Mouse (Mus musculus) MEL (cell line): ENCODE results near the gene Hc. TPM values are rescaled to one million over a fixed set of nuclear protein-coding genes. Genes with fewer than 3 reads are reported as not detected.
A peak's percentile ranks its signal among the peaks of the same experiment; 100 is the strongest.

Experiments used
- DNase-seq: peaks from one replicate; pipeline ENCODE4 v3.0.0; 2011; ENCODE audit warnings: low read depth, low spot score
- H3K27ac ChIP-seq: 2 replicates; pipeline ENCODE4 v1.5.1; 2012; ENCODE audit warnings: low read depth, mild to moderate bottlenecking, control low read depth, low read length, moderate library complexity; ENCODE audit not compliant: control insufficient read depth
- H3K27me3 ChIP-seq, 2 experiments: fragments of 150-350 bp in 1 of 2; sonication (generic) in 1 of 2; 2 replicates each; pipeline ENCODE4 v1.6.1; 2012; ENCODE audit warnings: low read length in 2 of 2, mild to moderate bottlenecking in 2 of 2, improper control_type of control experiment in 1 of 2, moderate library complexity in 1 of 2; ENCODE audit not compliant: insufficient read depth in 2 of 2, control insufficient read depth in 1 of 2
- H3K36me3 ChIP-seq, 2 experiments: 2 replicates each; pipeline ENCODE4 v1.6.1; 2012 to 2014; ENCODE audit warnings: low read length in 2 of 2, improper control_type of control experiment in 1 of 2, inconsistent platforms in 1 of 2, mild to moderate bottlenecking in 1 of 2; ENCODE audit not compliant: insufficient read depth in 2 of 2, control insufficient read depth in 1 of 2
- H3K4me1 ChIP-seq, 2 experiments: fragments of 150-350 bp in 1 of 2; sonication (generic) in 1 of 2; 2 replicates each; pipeline ENCODE4 v1.6.1; 2012; ENCODE audit warnings: low read length in 2 of 2, improper control_type of control experiment in 1 of 2, mild to moderate bottlenecking in 1 of 2; ENCODE audit not compliant: insufficient read depth in 2 of 2, control insufficient read depth in 1 of 2
- H3K4me3 ChIP-seq, 2 experiments: fragments of 150-350 bp in 1 of 2; sonication (generic) in 1 of 2; 2 replicates each; pipeline ENCODE4 v1.5.1; 2012; ENCODE audit warnings: low read depth in 2 of 2, low read length in 2 of 2, mild to moderate bottlenecking in 2 of 2, moderate library complexity in 2 of 2, control low read depth in 1 of 2, improper control_type of control experiment in 1 of 2; ENCODE audit not compliant: control insufficient read depth in 1 of 2, insufficient read depth in 1 of 2
- H3K79me2 ChIP-seq: 2 replicates; pipeline ENCODE4 v1.6.1; 2012; ENCODE audit warnings: mild to moderate bottlenecking, low read length, moderate library complexity; ENCODE audit not compliant: control insufficient read depth, poor library complexity, insufficient read depth
- H3K9ac ChIP-seq: 2 replicates; pipeline ENCODE4 v1.6.1; 2012; ENCODE audit warnings: low read depth, mild to moderate bottlenecking, control low read depth, low read length, moderate library complexity; ENCODE audit not compliant: control insufficient read depth, poor library complexity, severe bottlenecking
- H3K9me3 ChIP-seq: fragments of 150-350 bp; sonication (generic); replicated peaks from 2 replicates; pipeline ENCODE4 v1.6.1; 2012; ENCODE audit warnings: mild to moderate bottlenecking, low read length, improper control_type of control experiment, moderate library complexity; ENCODE audit not compliant: insufficient read depth
- BHLHE40 ChIP-seq: IDR thresholded peaks from 2 replicates; pipeline ENCODE4 v1.6.1; 2012; ENCODE audit warnings: low read depth, mild to moderate bottlenecking, inconsistent platforms, low read length, improper control_type of control experiment, borderline replicate concordance
- ELF1 ChIP-seq: IDR thresholded peaks from 2 replicates; pipeline ENCODE4 v1.6.1; 2014; ENCODE audit warnings: low read depth, mild to moderate bottlenecking, inconsistent platforms, low read length, improper control_type of control experiment, moderate library complexity
- EP300 ChIP-seq, 2 experiments: IDR thresholded peaks; 2 replicates each; pipeline ENCODE4 v1.6.1; 2011; ENCODE audit warnings: improper control_type of control experiment in 2 of 2, low read length in 2 of 2, low read depth in 1 of 2, mild to moderate bottlenecking in 1 of 2
- ETS1 ChIP-seq: IDR thresholded peaks from 2 replicates; pipeline ENCODE4 v1.6.1; 2012; ENCODE audit warnings: low read depth, mild to moderate bottlenecking, inconsistent platforms, low read length, improper control_type of control experiment, moderate library complexity
- GABPA ChIP-seq: IDR thresholded peaks from 2 replicates; pipeline ENCODE4 v1.6.1; 2012; ENCODE audit warnings: low read depth, mild to moderate bottlenecking, inconsistent platforms, low read length, improper control_type of control experiment, moderate library complexity
- HCFC1 ChIP-seq: IDR thresholded peaks from 2 replicates; pipeline ENCODE4 v1.6.1; 2012; ENCODE audit warnings: low read depth, mild to moderate bottlenecking, inconsistent platforms, low read length, improper control_type of control experiment, moderate library complexity
- MAX ChIP-seq: IDR thresholded peaks from 2 replicates; pipeline ENCODE4 v1.6.1; 2011; ENCODE audit warnings: low read length, improper control_type of control experiment
- MAZ ChIP-seq: IDR thresholded peaks from 2 replicates; pipeline ENCODE4 v1.6.1; 2012; ENCODE audit warnings: low read depth, mild to moderate bottlenecking, inconsistent platforms, low read length, improper control_type of control experiment
- MYC ChIP-seq: IDR thresholded peaks from 2 replicates; pipeline ENCODE4 v1.6.1; 2011; ENCODE audit warnings: low read depth, mild to moderate bottlenecking, low read length, improper control_type of control experiment, moderate library complexity
- NELFE ChIP-seq: IDR thresholded peaks from 2 replicates; pipeline ENCODE4 v1.6.1; 2011; ENCODE audit warnings: low read depth, low read length, improper control_type of control experiment
- NRF1 ChIP-seq: IDR thresholded peaks from 2 replicates; pipeline ENCODE4 v1.6.1; 2014; ENCODE audit warnings: low read depth, mild to moderate bottlenecking, inconsistent platforms, low read length, improper control_type of control experiment, moderate library complexity; ENCODE audit not compliant: poor library complexity, insufficient read depth, severe bottlenecking
- POLR2AphosphoS2 ChIP-seq: IDR thresholded peaks from 2 replicates; pipeline ENCODE4 v1.6.1; 2011; ENCODE audit warnings: low read length, improper control_type of control experiment
- SMC3 ChIP-seq: IDR thresholded peaks from 2 replicates; pipeline ENCODE4 v1.6.1; 2011; ENCODE audit warnings: low read depth, low read length, improper control_type of control experiment
- TCF12 ChIP-seq: IDR thresholded peaks from 2 replicates; pipeline ENCODE4 v1.6.1; 2014; ENCODE audit warnings: low read depth, mild to moderate bottlenecking, inconsistent platforms, low read length, improper control_type of control experiment, moderate library complexity
- ZKSCAN1 ChIP-seq: IDR thresholded peaks from 2 replicates; pipeline ENCODE4 v1.6.1; 2012; ENCODE audit warnings: low read depth, mild to moderate bottlenecking, inconsistent platforms, low read length, improper control_type of control experiment, moderate library complexity
- ZMIZ1 ChIP-seq: IDR thresholded peaks from 2 replicates; pipeline ENCODE4 v1.6.1; 2012; ENCODE audit warnings: low read depth, mild to moderate bottlenecking, inconsistent platforms, low read length, improper control_type of control experiment, moderate library complexity
- ZNF384 ChIP-seq: IDR thresholded peaks from 2 replicates; pipeline ENCODE4 v1.6.1; 2012; ENCODE audit warnings: low read depth, mild to moderate bottlenecking, inconsistent platforms, low read length, improper control_type of control experiment
- polyA plus RNA-seq, 2 experiments: library from polyadenylated mRNA; stranded (reverse) in 1 of 2; unstranded in 1 of 2; fragments of >175 nt in 1 of 2; fragments of >200 nt in 1 of 2; gene quantifications; 2 replicates each; pipeline versions ENCODE4 v1.2.1 to v1.2.4; 2012; ENCODE audit warnings: low replicate concordance in 2 of 2, low read depth in 1 of 2; ENCODE audit not compliant: insufficient read length in 2 of 2, insufficient read depth in 1 of 2, missing spikeins in 1 of 2
- total RNA-seq: library from RNA; depleted of rRNA; stranded (reverse); fragments of 300-350 nt; gene quantifications from 2 replicates; pipeline ENCODE4 v1.2.3, GENCODE M21; 2012

The Hc gene
- total and polyA plus RNA-seq, 3 experiments, result not detected

DNA sequence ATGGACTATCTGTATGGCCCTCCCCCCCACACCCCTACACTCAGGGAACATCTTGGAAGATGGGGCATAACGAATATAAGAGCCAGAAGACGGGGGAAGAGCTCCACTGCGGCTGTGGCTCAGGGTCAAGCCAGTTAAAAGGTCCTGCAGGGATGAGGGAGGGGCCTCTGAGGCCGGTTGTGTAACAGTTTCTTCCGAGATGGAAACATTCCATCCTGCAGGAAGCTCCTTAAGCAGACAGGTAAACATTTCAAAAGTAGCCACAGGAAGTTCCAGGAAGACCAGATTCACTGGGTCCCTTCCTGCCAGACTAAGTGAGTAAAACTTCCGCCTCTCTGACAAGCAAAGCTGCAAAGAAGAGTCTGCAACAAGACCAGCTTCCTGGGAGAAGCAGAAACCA lies 45.4 kb downstream of the Hc start:
- DNase-seq, result no peak
- Histone ChIP-seq H3K79me2 (no peaks in the 10 kb centered on the region), H3K27me3 (peaks cover 0 to 4% of the 10 kb centered on the region in 2 experiments; a peak in 3 of 4 replicates), H3K9me3 (no peaks in the 10 kb centered on the region), H3K4me1 (peaks cover 0 to 14% of the 10 kb centered on the region in 2 experiments; a peak in 3 of 4 replicates), H3K4me3 (no peak overlapping the region), H3K27ac (no peak overlapping the region), H3K9ac (no peak overlapping the region), H3K36me3 (peaks cover 0 to 11% of the 10 kb centered on the region in 2 experiments; a peak in 2 of 4 replicates)
- TF ChIP-seq MAX (no peak), EP300 (IDR thresholded peaks at IDR 0.05; ENCODE audit: low read depth in 1 of 2, low read length in 2 of 2) (no peak), ELF1 (no peak), GABPA (no peak), BHLHE40 (no peak), MYC (no peak), SMC3 (no peak), HCFC1 (no peak), NELFE (no peak)

- TF ChIP-seq ZNF384 (peak; percentile 90), ZKSCAN1 (no peak)
- H3K79me2 ChIP-seq, result no peaks in the 10 kb centered on the region
- no peak overlapping the region for H3K4me3 ChIP-seq
- H3K36me3 ChIP-seq, result peaks cover 0 to 11% of the 10 kb centered on the region in 2 experiments; a peak in 2 of 4 replicates
- H3K27ac ChIP-seq, result no peak overlapping the region
- DNase-seq, result peak; percentile 67
- no peak overlapping the region for H3K9ac ChIP-seq
- peaks cover 0 to 15% of the 10 kb centered on the region in 2 experiments; a peak in 3 of 4 replicates for H3K4me1 ChIP-seq
- no peaks in the 10 kb centered on the region for H3K9me3 ChIP-seq
- peaks cover 0 to 2% of the 10 kb centered on the region in 2 experiments; a peak in 2 of 4 replicates for H3K27me3 ChIP-seq
Measured at GRCm38 (mm10) chr2:35011649-35012048, 49.6 kb downstream of the Hc start.

GRCm38 (mm10) chr2:34998956-34999355 lies 62.3 kb downstream of the Hc start:
- no peak for DNase-seq
- Histone ChIP-seq H3K9me3 (no peaks in the 10 kb centered on the region), H3K27me3 (peaks cover 14 to 18% of the 10 kb centered on the region in 2 experiments), H3K4me1 (no peaks in the 10 kb centered on the region), H3K36me3 (no peaks in the 10 kb centered on the region), H3K79me2 (no peaks in the 10 kb centered on the region), H3K4me3 (no peak overlapping the region), H3K9ac (no peak overlapping the region), H3K27ac (no peak overlapping the region)
- TF ChIP-seq TCF12 (no peak), BHLHE40 (no peak), MAZ (no peak), NELFE (no peak), SMC3 (no peak), NRF1 (no peak), ETS1 (no peak), POLR2AphosphoS2 (no peak), ZKSCAN1 (no peak), ZMIZ1 (no peak)
